Mouse (Mus musculus) midbrain, embryonic 14.5 days (tissue): ENCODE results near the gene Gm19426. TPM values are rescaled to one million over a fixed set of nuclear protein-coding genes. Genes with fewer than 3 reads are reported as not detected.
A peak's percentile ranks its signal among the peaks of the same experiment; 100 is the strongest.

Experiments used
- ATAC-seq: fragments of 200-750 bp; cut with Nextera tagmentation; 2 replicates; pipeline ENCODE4 v1.8.0; 2017; ENCODE audit warnings: moderate number of reproducible peaks, moderate library complexity; ENCODE audit not compliant: low FRiP score, low TSS enrichment
- DNase-seq: peaks from one replicate; pipeline ENCODE4 v3.0.0-alpha.2; 2015
- H3K27ac ChIP-seq: fragments of 300-500 bp; sonication (generic); replicated peaks from 2 replicates; pipeline ENCODE4 v1.5.1; 2014; ENCODE audit warnings: mild to moderate bottlenecking, low read depth, low read length, moderate library complexity
- H3K27me3 ChIP-seq: fragments of 300-500 bp; sonication (generic); 2 replicates; pipeline ENCODE4 v1.6.1; 2014; ENCODE audit warnings: low read length, control low read depth, mixed read lengths; ENCODE audit not compliant: control insufficient read depth, insufficient read depth
- H3K36me3 ChIP-seq: fragments of 300-500 bp; sonication (generic); 2 replicates; pipeline ENCODE4 v1.6.1; 2014; ENCODE audit warnings: low read length, control low read depth; ENCODE audit not compliant: control insufficient read depth, insufficient read depth
- H3K4me1 ChIP-seq: fragments of 300-500 bp; sonication (generic); 2 replicates; pipeline ENCODE4 v1.6.1; 2014; ENCODE audit warnings: mild to moderate bottlenecking, antibody characterized with exemption, low read length, control low read depth; ENCODE audit not compliant: control insufficient read depth, insufficient read depth
- H3K4me2 ChIP-seq: fragments of 300-500 bp; sonication (generic); 2 replicates; pipeline ENCODE4 v1.6.1; 2014; ENCODE audit warnings: mild to moderate bottlenecking, low read length, moderate library complexity
- H3K4me3 ChIP-seq: fragments of 300-500 bp; sonication (generic); replicated peaks from 2 replicates; pipeline ENCODE4 v1.5.1; 2014; ENCODE audit warnings: low read depth, low read length
- H3K9ac ChIP-seq: fragments of 300-500 bp; sonication (generic); replicated peaks from 2 replicates; pipeline ENCODE4 v1.6.1; 2014; ENCODE audit warnings: mild to moderate bottlenecking, low read length, moderate library complexity
- H3K9me3 ChIP-seq: fragments of 300-500 bp; sonication (generic); 2 replicates; pipeline ENCODE4 v1.6.1; 2016; ENCODE audit warnings: low read length, control low read depth, mixed read lengths; ENCODE audit not compliant: control insufficient read depth
- WGBS: fragments of 180-500 bp; shearing (Covaris S2); extraction: QIAGEN DNeasy Blood & Tissue Kit; methylation state at CpG from one replicate; pipeline ENCODE4 v1.1.7; 2014; 5-methylcytosine and 5-hydroxymethylcytosine counted together
- microRNA counts: library from miRNA; unstranded; fragments of <30 nt; microRNA quantifications from one replicate; lab custom pipeline; 2016
- microRNA-seq: library from miRNA; unstranded; fragments of <30 nt; microRNA quantifications from one replicate; pipeline ENCODE4, GENCODE M21; 2016
- polyA plus RNA-seq: library from polyadenylated mRNA; unstranded; fragments of >200 nt; fragmentation: Nextera tagmentation; extraction: Ambion mirVana; gene quantifications from 2 replicates; pipeline ENCODE4 v1.2.1, GENCODE M21; 2014

Gm19426 gene
- polyA plus RNA-seq, 1 experiment from 2014 or later = 2.0 TPM

DNA sequence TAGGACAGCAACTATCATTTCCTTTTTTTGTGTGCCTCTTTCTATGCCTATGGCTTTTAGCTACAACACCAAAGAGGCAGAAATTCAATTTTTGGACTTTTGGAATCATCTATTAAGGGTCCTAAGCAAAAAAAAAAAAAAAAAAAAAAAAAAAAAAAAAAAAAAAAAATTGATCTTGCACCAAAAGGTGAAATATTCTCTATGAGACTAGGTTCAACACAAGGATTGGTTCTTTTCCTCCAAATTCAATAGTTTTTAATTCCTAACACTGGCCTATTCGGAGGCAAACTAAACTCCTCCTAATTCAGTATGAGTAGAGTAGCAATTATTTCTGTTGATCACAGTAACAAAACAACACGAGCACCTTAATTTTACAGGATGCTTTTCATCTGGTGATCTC is 31.6 kb downstream of the Gm19426 start:
- ATAC-seq (no peak), DNase-seq (no peak)
- WGBS = 95% methylated on average over 2 of the region's 2 CpGs
- Histone ChIP-seq H3K4me1 (peaks cover 11% of the 10 kb centered on the region), H3K27me3 (no peaks in the 10 kb centered on the region), H3K9ac (no peak overlapping the region), H3K4me3 (no peak overlapping the region), H3K36me3 (peaks cover 38% of the 10 kb centered on the region), H3K27ac (no peak overlapping the region), H3K4me2 (no peak overlapping the region), H3K9me3 (no peaks in the 10 kb centered on the region)

DNA sequence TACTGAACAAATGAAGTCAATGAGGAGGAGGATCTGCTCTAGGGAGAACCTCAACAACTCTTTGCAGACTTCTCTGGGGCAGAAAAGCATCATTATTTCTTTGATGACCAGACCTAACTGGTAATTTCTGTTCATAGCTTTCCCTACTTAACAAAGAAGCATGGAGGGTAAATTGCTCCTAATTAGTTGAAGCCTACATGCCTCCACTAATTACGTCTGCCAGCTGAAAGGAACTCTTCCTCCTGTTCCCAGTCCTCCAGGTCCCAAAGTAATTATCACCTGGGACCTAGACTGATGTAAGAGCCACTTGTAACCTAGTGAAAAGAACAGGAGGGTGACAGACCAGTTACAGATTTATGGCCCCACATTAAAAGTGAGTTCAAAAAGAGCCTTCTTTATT is 35.9 kb downstream of the Gm19426 start:
- Histone ChIP-seq H3K4me2 (no peak overlapping the region), H3K27ac (no peak overlapping the region), H3K36me3 (peaks cover 53% of the 10 kb centered on the region), H3K27me3 (no peaks in the 10 kb centered on the region), H3K9me3 (no peaks in the 10 kb centered on the region), H3K4me1 (no peaks in the 10 kb centered on the region), H3K4me3 (no peak overlapping the region), H3K9ac (no peak overlapping the region)
- ATAC-seq (no peak), DNase-seq (no peak)
- WGBS = 70% methylated on average over 1 of the region's 1 CpGs

DNA sequence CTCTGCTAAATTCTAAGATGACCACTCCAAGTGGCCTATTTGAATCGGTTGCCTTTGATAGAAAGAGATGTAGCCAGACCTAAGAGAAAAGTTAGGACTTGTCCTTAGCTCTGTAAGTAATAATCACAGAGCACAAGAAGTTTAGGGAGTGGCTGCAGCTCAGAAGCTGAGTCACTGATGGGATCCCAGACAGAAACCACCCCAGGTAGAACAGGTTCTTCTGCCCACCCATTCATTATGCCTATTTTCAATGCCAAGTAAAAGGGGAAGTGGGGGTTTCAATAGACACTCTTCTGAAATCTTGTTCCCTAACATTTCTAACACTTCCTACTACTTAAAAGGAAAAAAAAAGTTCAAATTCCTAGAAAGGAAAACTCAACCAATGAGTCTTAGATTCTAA is 38.2 kb downstream of the Gm19426 start:
- H3K36me3 ChIP-seq = peaks cover 55% of the 10 kb centered on the region
- no peaks in the 10 kb centered on the region for H3K9me3 ChIP-seq
- DNase-seq = no peak
- WGBS = 96% methylated on average over 1 of the region's 1 CpGs
- no peak overlapping the region for H3K4me2 ChIP-seq
- ATAC-seq = no peak
- no peak overlapping the region for H3K9ac ChIP-seq
- no peak overlapping the region for H3K27ac ChIP-seq
- no peak overlapping the region for H3K4me3 ChIP-seq
- no peaks in the 10 kb centered on the region for H3K4me1 ChIP-seq
- no peaks in the 10 kb centered on the region for H3K27me3 ChIP-seq

DNA sequence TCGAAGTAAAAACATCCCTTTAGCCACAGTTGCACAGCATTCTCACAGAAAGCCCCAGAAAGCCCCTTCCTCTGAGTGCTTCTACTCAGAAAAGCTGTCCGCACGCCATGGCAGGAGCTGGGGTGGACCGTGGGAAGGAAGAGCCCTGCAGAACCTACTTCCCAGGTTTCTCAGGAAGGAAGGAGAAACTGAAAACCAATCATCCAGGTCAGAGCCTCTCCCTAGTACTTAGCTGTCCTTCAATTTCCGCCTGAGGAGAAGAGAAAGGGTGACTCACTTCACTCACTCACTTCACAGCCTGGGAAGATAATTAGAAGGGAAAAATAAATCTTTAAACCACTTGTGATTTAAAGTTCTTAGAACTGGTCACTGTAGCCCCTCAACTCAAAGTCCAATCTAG is 39.1 kb downstream of the Gm19426 start:
- ATAC-seq = no peak
- DNase-seq = no peak
- no peak overlapping the region for H3K27ac ChIP-seq
- H3K9ac ChIP-seq = no peak overlapping the region
- no peak overlapping the region for H3K4me3 ChIP-seq
- no peaks in the 10 kb centered on the region for H3K9me3 ChIP-seq
- H3K4me1 ChIP-seq = no peaks in the 10 kb centered on the region
- peaks cover 50% of the 10 kb centered on the region for H3K36me3 ChIP-seq
- H3K4me2 ChIP-seq = no peak overlapping the region
- H3K27me3 ChIP-seq = no peaks in the 10 kb centered on the region
- 80% methylated on average over 5 of the region's 5 CpGs for WGBS

GRCm38 (mm10) chr2:84703497-84703896 is 40.0 kb downstream of the Gm19426 start:
- H3K27ac ChIP-seq = no peak overlapping the region
- no peak overlapping the region for H3K4me3 ChIP-seq
- no peak for ATAC-seq
- no peak overlapping the region for H3K4me2 ChIP-seq
- H3K4me1 ChIP-seq = no peaks in the 10 kb centered on the region
- no peaks in the 10 kb centered on the region for H3K9me3 ChIP-seq
- no peak overlapping the region for H3K9ac ChIP-seq
- H3K27me3 ChIP-seq = no peaks in the 10 kb centered on the region
- peaks cover 47% of the 10 kb centered on the region for H3K36me3 ChIP-seq
- no peak for DNase-seq
- 88% methylated on average over 1 of the region's 1 CpGs for WGBS

DNA sequence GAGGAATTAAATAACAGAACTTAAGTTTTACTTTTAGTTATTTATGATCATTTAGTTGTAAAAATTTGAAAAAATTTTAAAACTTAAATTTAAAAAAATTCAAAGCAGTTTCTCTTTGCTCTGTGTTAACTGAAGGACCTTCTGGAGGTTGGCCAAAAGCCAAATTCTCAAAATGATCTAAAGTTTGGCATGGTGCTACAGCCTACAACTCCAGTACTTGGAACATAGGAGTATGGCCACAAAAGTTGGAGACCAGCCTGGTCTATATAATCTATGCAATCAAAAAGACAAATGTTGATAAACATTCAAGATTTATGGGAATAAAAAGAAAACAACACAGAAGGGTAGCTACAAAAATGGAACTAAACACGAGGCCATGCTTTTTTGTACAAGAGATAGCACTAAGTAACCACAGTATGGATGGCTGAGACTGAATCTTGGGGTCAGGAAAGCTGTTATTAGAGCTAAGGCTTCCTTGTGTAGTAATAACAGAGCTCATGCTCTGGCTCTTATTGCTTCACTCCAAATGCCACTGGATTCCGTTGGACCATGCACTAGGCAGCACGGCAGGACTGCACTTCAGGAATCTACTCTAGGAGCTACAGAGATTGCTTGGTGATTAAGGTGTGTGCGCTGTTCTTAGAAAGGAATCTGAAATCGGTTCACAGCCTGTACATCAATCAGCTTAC is 48.3 kb downstream of the Gm19426 start:
- no peaks in the 10 kb centered on the region for H3K4me1 ChIP-seq
- ATAC-seq = no peak
- H3K9ac ChIP-seq = no peak overlapping the region
- no peak overlapping the region for H3K4me3 ChIP-seq
- WGBS = 95% methylated on average over 5 of the region's 5 CpGs
- H3K4me2 ChIP-seq = no peak overlapping the region
- H3K27me3 ChIP-seq = no peaks in the 10 kb centered on the region
- no peak overlapping the region for H3K27ac ChIP-seq
- H3K9me3 ChIP-seq = no peaks in the 10 kb centered on the region
- no peak for DNase-seq
- peaks cover 71% of the 10 kb centered on the region for H3K36me3 ChIP-seq

MicroRNAs within 50 kb of the gene (microRNA counts, 519-probe panel; counts per million panel counts)
- microRNA mmu-miR-130a (lab: Ali Mortazavi, UCI) = 7,916 counts per million, percentile 97 among the panel's probes with 10 or more counts

Small RNA genes within 50 kb of the gene (microRNA-seq; reads per million reads assigned to microRNA genes)
- gene Mir130a = 39,635 reads per million, percentile 99 among the genes with 10 or more reads in this experiment

Other genes starting within 250 kb of the Gm19426 start
- gene Ctnnd1, start 92.9 kb downstream of the Gm19426 start, polyA plus RNA-seq = 21.9 and 33.8 TPM in 2 replicates
- 0.37 and 0.53 TPM in 2 replicates for gene Btbd18, start 84.6 kb downstream of the Gm19426 start, polyA plus RNA-seq
- gene Selenoh, start 72.9 kb downstream of the Gm19426 start, polyA plus RNA-seq = 220 and 232 TPM in 2 replicates
- gene Gm28635, start 65.6 kb downstream of the Gm19426 start, polyA plus RNA-seq = not detected in 2 replicates
- gene Med19, start 65.3 kb downstream of the Gm19426 start, polyA plus RNA-seq = 55.4 and 56.5 TPM in 2 replicates
- gene Tmx2, start 64.5 kb downstream of the Gm19426 start, polyA plus RNA-seq = 269 and 277 TPM in 2 replicates
- gene Zdhhc5, start 28.5 kb downstream of the Gm19426 start, polyA plus RNA-seq = 21.5 and 21.8 TPM in 2 replicates
- 23.3 and 25.4 TPM in 2 replicates for gene Clp1, start 16.3 kb downstream of the Gm19426 start, polyA plus RNA-seq
- 23.5 and 24.7 TPM in 2 replicates for gene Ypel4, start 9.6 kb downstream of the Gm19426 start, polyA plus RNA-seq
- 19.7 and 33.6 TPM in 2 replicates for gene Serping1, start 31.8 kb upstream of the Gm19426 start, polyA plus RNA-seq
- gene Ube2l6, start 55.2 kb upstream of the Gm19426 start, polyA plus RNA-seq = 11.7 and 19.5 TPM in 2 replicates
- gene Smtnl1, start 79.0 kb upstream of the Gm19426 start, polyA plus RNA-seq = not detected in 2 replicates
- gene Timm10, start 83.3 kb upstream of the Gm19426 start, polyA plus RNA-seq = 58.6 and 80.6 TPM in 2 replicates
- gene Slc43a1, start 95.2 kb upstream of the Gm19426 start, polyA plus RNA-seq = 0.90 and 2.4 TPM in 2 replicates
- 4.5 and 5.6 TPM in 2 replicates for gene Rtn4rl2, start 143.1 kb upstream of the Gm19426 start, polyA plus RNA-seq
- gene Slc43a3, start 192.9 kb upstream of the Gm19426 start, polyA plus RNA-seq = 1.7 and 4.2 TPM in 2 replicates
- not detected in 2 replicates for gene Prg2, start 236.8 kb upstream of the Gm19426 start, polyA plus RNA-seq
- gene Prg3, start 244.6 kb upstream of the Gm19426 start, polyA plus RNA-seq = not detected in 2 replicates